Mouse (Mus musculus) right cerebral cortex, postnatal 25 days (tissue): ENCODE data around the gene Olfr31.
A peak's percentile ranks its signal among the peaks of the same experiment; 100 is the strongest.

Experiments
- DNase-seq: peaks from one replicate; pipeline ENCODE4 v3.0.0; 2022

The Olfr31 gene

GRCm38 (mm10) chr14:14322528-14322927 lies at the start of gene Olfr31:
Olfr31 (plus strand) TSS chr14:14322828.
- no peak for DNase-seq

- DNase-seq = no peak
These were observed 28.2 kb upstream of the Olfr31 start for GRCm38 (mm10) chr14:14294426-14294825.

- no peak for DNase-seq
These were observed 13.7 kb upstream of the Olfr31 start for GRCm38 (mm10) chr14:14308938-14309337.

- no peak for DNase-seq
These were observed 13.2 kb upstream of the Olfr31 start for GRCm38 (mm10) chr14:14309416-14309815.

GRCm38 (mm10) chr14:14345113-14345871 lies 22.7 kb downstream of the Olfr31 start:
- peak; percentile 77 for DNase-seq

- peak; percentile 68 for DNase-seq
These were observed 23.6 kb downstream of the Olfr31 start, which contains the start of gene Il3ra for GRCm38 (mm10) chr14:14345948-14346812. Il3ra (plus strand) TSS chr14:14346275.

GRCm38 (mm10) chr14:14346813-14347100 lies 24.1 kb downstream of the Olfr31 start:
- DNase-seq = no peak

GRCm38 (mm10) chr14:14347151-14347835 lies 24.7 kb downstream of the Olfr31 start:
- peak; percentile 17 for DNase-seq

GRCm38 (mm10) chr14:14347836-14348621 lies 25.4 kb downstream of the Olfr31 start:
- peak; percentile 36 for DNase-seq

- DNase-seq = peak; percentile 13
These were observed 26.2 kb downstream of the Olfr31 start for GRCm38 (mm10) chr14:14348674-14349401.

GRCm38 (mm10) chr14:14349485-14350262 lies 27.0 kb downstream of the Olfr31 start:
- DNase-seq = peak; percentile 11

- no peak for DNase-seq
These were observed 27.9 kb downstream of the Olfr31 start for GRCm38 (mm10) chr14:14350263-14351147.

GRCm38 (mm10) chr14:14351148-14351455 lies 28.5 kb downstream of the Olfr31 start:
- DNase-seq = no peak

- peak; percentile 25 for DNase-seq
These were observed 29.3 kb downstream of the Olfr31 start for GRCm38 (mm10) chr14:14351721-14352590.

GRCm38 (mm10) chr14:14352606-14353005 lies 30.0 kb downstream of the Olfr31 start:
- no peak for DNase-seq

- DNase-seq = no peak
These were observed 30.6 kb downstream of the Olfr31 start for GRCm38 (mm10) chr14:14353081-14353732.

GRCm38 (mm10) chr14:14353740-14354510 lies 31.3 kb downstream of the Olfr31 start:
- DNase-seq = no peak
